Mouse (Mus musculus) neural tube, embryonic 13.5 days (tissue): ENCODE results near the gene Lrriq4. TPM values are rescaled to one million over a fixed set of nuclear protein-coding genes. Genes with fewer than 3 reads are reported as not detected.

Experiments
- polyA plus RNA-seq: library from polyadenylated mRNA; unstranded; fragments of >200 nt; fragmentation: Nextera tagmentation; extraction: Ambion mirVana; gene quantifications from 2 replicates; pipeline ENCODE4 v1.2.1, GENCODE M21; 2015

Lrriq4 gene
- polyA plus RNA-seq, 1 experiment from 2014 or later = not detected

Other genes with a start within 250 kb of the Lrriq4 start
- gene Mecom, start 96.5 kb upstream of the Lrriq4 start, polyA plus RNA-seq = 8.9 and 11.6 TPM in 2 replicates
- gene Actrt3, start 44.6 kb upstream of the Lrriq4 start, polyA plus RNA-seq = 0.32 and 0.59 TPM in 2 replicates
- gene Mynn, start 42.4 kb upstream of the Lrriq4 start, polyA plus RNA-seq = 33.9 and 35.5 TPM in 2 replicates
- gene Lrrc34, start 3.4 kb downstream of the Lrriq4 start, polyA plus RNA-seq = 0.62 and 0.78 TPM in 2 replicates
- not detected in 2 replicates for gene Lrrc31, start 55.3 kb downstream of the Lrriq4 start, polyA plus RNA-seq
- not detected in 2 replicates for gene Samd7, start 101.8 kb downstream of the Lrriq4 start, polyA plus RNA-seq
- gene Sec62, start 148.4 kb downstream of the Lrriq4 start, polyA plus RNA-seq = 90.5 and 91.9 TPM in 2 replicates
- gene Gpr160, start 211.4 kb downstream of the Lrriq4 start, polyA plus RNA-seq = 1.7 and 2.2 TPM in 2 replicates